Comparison of ENCODE assay signal across 17 mouse cellular contexts in the genomic region with DNA sequence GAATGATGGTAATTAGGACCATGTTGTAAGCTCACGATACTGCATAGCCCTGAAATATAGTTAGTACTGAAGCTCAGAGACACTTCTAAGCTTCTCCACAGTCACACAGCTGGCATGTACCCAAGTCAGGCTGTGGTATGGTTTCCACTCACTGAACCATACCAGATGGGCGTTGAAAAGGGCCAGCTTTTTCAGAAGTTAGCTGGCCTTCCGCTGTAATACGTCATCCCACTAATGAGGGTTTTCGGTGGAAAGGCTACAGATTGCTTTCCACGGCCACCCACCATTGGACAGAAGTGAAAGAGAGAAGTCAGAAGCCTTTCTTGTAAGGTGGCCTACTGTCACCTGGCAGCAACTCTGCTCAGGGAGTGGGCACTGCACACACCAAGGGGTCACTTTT. TPM values are rescaled to one million over a fixed set of nuclear protein-coding genes. Genes with fewer than 3 reads are reported as not detected.
DNase-seq lines count a peak whose midpoint lies in the region; ATAC-seq and TF ChIP-seq lines count a peak whose summit lies in the region.
"Had no signal": no experiment of that assay in that cellular context is flagged by ENCODE, and none has a peak within 500 bp of the region (broad histone marks: within the 10 kb centered on the region; RNA-seq: fewer than 3 reads in every experiment).

No protein-coding gene starts in this region.

- 0 out of 2 replicates have a peak, but pooled peaks have one; percentile 13 for ATAC-seq in forebrain, embryonic 16.5 days

- H3K9ac ChIP-seq in forebrain, embryonic 16.5 days (replicated peaks; ENCODE audit: low read depth, low read length), result no peak overlapping the region
- H3K9ac ChIP-seq: hindbrain, embryonic 14.5 days; liver, embryonic 14.5 days; lung, embryonic 15.5 days; stomach, embryonic 15.5 days had no signal

- DNase-seq in forebrain, embryonic 10.5 days (ENCODE audit: extremely low spot score, low spot score), result no peak
- peak; percentile 48 for DNase-seq in kidney, postnatal 10 days
- no peak for DNase-seq in kidney, postnatal 25 days
- peak; percentile 66 for DNase-seq in NIH3T3 (ENCODE audit: low read depth)
- no peak for DNase-seq in spleen, postnatal 36 days (ENCODE audit: low spot score in 2 of 2)
- DNase-seq: adrenal gland, adult 8-10 months; cerebellum, adult 11 months; right cerebral cortex, adult 18-20 months; thymus, adult 2 months had no signal

- no peak for TF ChIP-seq POLR2A in myocyte (IDR thresholded peaks at IDR 0.05; ENCODE audit: insufficient read length, low read depth)

- no peak overlapping the region for H3ac ChIP-seq in myocyte (ENCODE audit: control insufficient read depth, insufficient read length)

- H3K79me2 ChIP-seq in myocyte (ENCODE audit: control insufficient read depth, insufficient read depth), result peaks cover 53% of the 10 kb centered on the region

- H3K27ac ChIP-seq in forebrain, embryonic 16.5 days (ENCODE audit: low read length), result no peak overlapping the region; the same call in 1 of the 2 replicates
- no peak overlapping the region for H3K27ac ChIP-seq in forebrain, embryonic 10.5 days
- H3K27ac ChIP-seq: hindbrain, embryonic 14.5 days; liver, embryonic 14.5 days; lung, embryonic 15.5 days; macrophage; midbrain, embryonic 10.5 days; stomach, embryonic 15.5 days had no signal

- H3K9me3 ChIP-seq in forebrain, embryonic 16.5 days (ENCODE audit: control insufficient read depth, low read length), result no peaks in the 10 kb centered on the region
- no peaks in the 10 kb centered on the region for H3K9me3 ChIP-seq in forebrain, embryonic 10.5 days
- H3K9me3 ChIP-seq: lung, embryonic 15.5 days; midbrain, embryonic 10.5 days; stomach, embryonic 15.5 days had no signal

- WGBS in forebrain, embryonic 16.5 days, result 30% methylated on average over 6 of the region's 6 CpGs
- 92% methylated on average over 6 of the region's 6 CpGs for WGBS in forebrain, embryonic 10.5 days

- H3K27me3 ChIP-seq in forebrain, embryonic 16.5 days (replicated peaks; ENCODE audit: control insufficient read depth, insufficient read depth, low read length), result no peaks in the 10 kb centered on the region
- no peaks in the 10 kb centered on the region for H3K27me3 ChIP-seq in forebrain, embryonic 10.5 days (ENCODE audit: poor library complexity, severe bottlenecking)
- H3K27me3 ChIP-seq in myocyte (ENCODE audit: control insufficient read depth, insufficient read depth, insufficient read length), result no peaks in the 10 kb centered on the region
- H3K27me3 ChIP-seq: lung, embryonic 15.5 days; stomach, embryonic 15.5 days had no signal

- H3K4me3 ChIP-seq in forebrain, embryonic 16.5 days (replicated peaks; ENCODE audit: low read length), result no peak overlapping the region
- H3K4me3 ChIP-seq in forebrain, embryonic 10.5 days, result no peak overlapping the region
- no peak overlapping the region for H3K4me3 ChIP-seq in myocyte
- H3K4me3 ChIP-seq: lung, embryonic 15.5 days; midbrain, embryonic 10.5 days; stomach, embryonic 15.5 days had no signal

- H3K4me2 ChIP-seq in forebrain, embryonic 16.5 days (ENCODE audit: low read length), result no peak overlapping the region
- H3K4me2 ChIP-seq in myocyte (ENCODE audit: low read depth), result peak overlapping the region; percentile 70
- H3K4me2 ChIP-seq: hindbrain, embryonic 14.5 days; lung, embryonic 15.5 days; stomach, embryonic 15.5 days had no signal

- peaks cover 14% of the 10 kb centered on the region for H3K4me1 ChIP-seq in forebrain, embryonic 16.5 days (replicated peaks; ENCODE audit: control insufficient read depth, insufficient read depth, low read length)
- no peaks in the 10 kb centered on the region for H3K4me1 ChIP-seq in forebrain, embryonic 10.5 days
- H3K4me1 ChIP-seq: midbrain, embryonic 10.5 days had no signal

- H3K36me3 ChIP-seq in forebrain, embryonic 16.5 days (ENCODE audit: control insufficient read depth, insufficient read depth), result no peaks in the 10 kb centered on the region
- H3K36me3 ChIP-seq in forebrain, embryonic 10.5 days (replicated peaks), result no peaks in the 10 kb centered on the region
- H3K36me3 ChIP-seq in myocyte (ENCODE audit: control insufficient read depth, insufficient read depth), result peaks cover 15% of the 10 kb centered on the region
- H3K36me3 ChIP-seq: lung, embryonic 15.5 days; midbrain, embryonic 10.5 days had no signal

TF ChIP-seq in myocyte, 11 proteins besides CTCF, POLR2A, EP300 and RAD21:
- TF ChIP-seq TCF12 (IDR thresholded peaks at IDR 0.05; ENCODE audit: insufficient read depth, poor library complexity, severe bottlenecking), result no peak
- TF ChIP-seq SRF (IDR thresholded peaks at IDR 0.05; ENCODE audit: control insufficient read depth, insufficient read length, low read depth), result no peak
- TF ChIP-seq TCF3 (IDR thresholded peaks at IDR 0.05; ENCODE audit: insufficient read length, low read depth), result no peak
- no peak for TF ChIP-seq MYOD1 (IDR thresholded peaks at IDR 0.05; ENCODE audit: control insufficient read depth in 1 of 3, insufficient read length in 2 of 3, low read depth in 2 of 3)
TF ChIP-seq in myocyte: peak in this region for 0.

RNA-seq across cellular contexts. Expression of a gene that starts 44.3 kb away (rescaled TPM):
- 56.7 and 61.8 TPM in 2 replicates for polyA plus RNA-seq in forebrain, embryonic 16.5 days (2015; fragmentation: Nextera tagmentation; extraction: Ambion mirVana)
- 40.5 and 44.1 TPM in 2 replicates for polyA plus RNA-seq in forebrain, embryonic 10.5 days (2016; fragmentation: Nextera tagmentation; extraction: Ambion mirVana)
- 12.0 TPM for polyA plus RNA-seq in myocyte (2012; fragmentation: generic; extraction: Trizol)

RNA-seq across cellular contexts. Expression of a gene that starts 44.4 kb away (rescaled TPM):
- polyA plus RNA-seq in forebrain, embryonic 16.5 days (2015; fragmentation: Nextera tagmentation; extraction: Ambion mirVana), result 18.1 and 19.5 TPM in 2 replicates
- 13.2 and 13.6 TPM in 2 replicates for polyA plus RNA-seq in forebrain, embryonic 10.5 days (2016; fragmentation: Nextera tagmentation; extraction: Ambion mirVana)
- polyA plus RNA-seq in myocyte (2012; fragmentation: generic; extraction: Trizol), result 12.8 TPM

RNA-seq across cellular contexts. Expression of a gene that starts 53.9 kb away (rescaled TPM):
- polyA plus RNA-seq in forebrain, embryonic 16.5 days (2015; fragmentation: Nextera tagmentation; extraction: Ambion mirVana), result 16.4 and 17.2 TPM in 2 replicates
- 4.6 and 4.7 TPM in 2 replicates for polyA plus RNA-seq in forebrain, embryonic 10.5 days (2016; fragmentation: Nextera tagmentation; extraction: Ambion mirVana)
- polyA plus RNA-seq in myocyte (2012; fragmentation: generic; extraction: Trizol), result 58.2 TPM
- polyA plus RNA-seq: macrophage had no signal

Comparison
In these comparisons a context has a peak if more than half of its experiments do, and no peak if none do; other contexts are left out.
1. DNase-seq: peak in kidney, postnatal 10 days (single experiment) and NIH3T3 (single experiment); none in forebrain, embryonic 10.5 days (single experiment), kidney, postnatal 25 days (0 of 2) and spleen, postnatal 36 days (0 of 2).